Mouse (Mus musculus) adipose tissue, adult 10 weeks (tissue): ENCODE data around the gene Zfp174. TPM values are rescaled to one million over a fixed set of nuclear protein-coding genes. Genes with fewer than 3 reads are reported as not detected.

ENCODE experiments used
- polyA plus RNA-seq: library from polyadenylated mRNA; stranded (reverse); fragments of 350-450 nt; fragmentation: Illumina TruSeq; extraction: RNeasy Lipid Tissue Mini Kit (QIAGEN cat#74804); gene quantifications from one replicate; pipeline ENCODE4 v1.2.3, GENCODE M21; 2014; ENCODE audit warnings: low read depth, low replicate concordance

The Zfp174 gene
- polyA plus RNA-seq: 2.4 TPM

DNA sequence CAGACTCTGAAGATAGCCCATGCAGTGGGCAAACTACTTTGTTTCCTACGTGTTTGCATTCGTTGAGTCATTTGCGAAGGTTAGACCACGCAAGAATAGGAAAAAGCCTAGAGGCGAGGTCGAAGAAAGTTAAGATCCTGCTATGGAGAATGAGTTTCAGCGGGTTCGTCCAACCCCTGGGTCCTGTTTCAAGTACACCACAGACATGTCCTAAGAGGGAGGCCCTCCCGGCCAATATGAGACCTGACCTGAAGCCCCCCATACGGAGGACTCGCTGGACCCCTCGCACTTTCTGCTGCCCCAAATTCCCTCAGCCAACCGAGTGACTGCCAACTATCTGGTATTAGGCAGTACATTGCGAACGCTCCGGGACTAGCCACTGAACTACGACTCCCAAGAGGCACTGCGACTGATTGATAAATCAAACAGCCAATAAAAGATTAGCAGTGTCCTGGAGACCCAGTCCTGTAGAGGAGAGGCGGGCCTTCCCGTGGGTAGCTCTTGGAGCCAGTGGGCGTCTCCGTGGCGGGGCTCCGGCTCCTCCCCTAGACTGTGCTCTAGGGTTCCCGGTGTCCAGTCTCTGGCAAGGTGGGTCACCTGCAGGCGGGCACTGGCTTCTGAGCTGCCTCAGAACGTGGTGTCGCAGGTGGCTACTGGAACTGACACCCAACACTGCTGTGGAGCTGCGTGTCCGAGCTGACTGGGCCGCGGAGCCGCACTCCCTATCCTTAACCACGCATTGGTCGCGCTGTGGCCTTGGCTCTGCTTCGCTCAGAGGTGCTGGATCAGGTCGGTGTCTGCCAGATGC is at the start of gene Zfp174:
Gene Zfp174, plus strand, starts transcription at position 558 of the 808 bp plus-strand sequence.

DNA sequence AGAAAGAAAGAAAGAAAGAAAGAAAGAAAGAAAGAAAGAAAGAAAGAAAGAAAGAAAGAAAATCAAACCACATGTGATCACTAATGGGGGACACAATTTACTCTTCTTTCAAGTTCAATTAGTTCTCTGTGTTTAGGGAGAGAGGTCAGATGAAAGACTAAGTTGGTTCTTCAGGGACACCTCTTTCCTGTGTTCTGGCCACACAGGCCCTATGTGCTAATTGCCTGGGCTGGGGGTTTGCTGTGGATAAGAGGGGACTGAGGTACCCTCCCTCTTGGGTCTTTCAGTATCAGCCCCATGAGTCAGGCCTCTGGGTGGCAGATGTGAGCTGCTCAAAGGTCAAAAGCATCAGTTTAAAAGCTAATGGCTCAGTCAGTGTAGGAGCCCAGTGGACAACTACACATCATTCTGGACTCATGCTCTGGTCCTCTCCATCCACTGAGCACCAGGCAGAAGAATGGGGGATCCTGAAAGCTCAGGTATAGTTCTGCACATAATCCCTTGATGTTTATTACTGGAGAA is 16.4 kb upstream of the Zfp174 start, which contains the start of gene Olfr15:
Gene Olfr15, plus strand, starts transcription at position 291 of the 522 bp plus-strand sequence.

DNA sequence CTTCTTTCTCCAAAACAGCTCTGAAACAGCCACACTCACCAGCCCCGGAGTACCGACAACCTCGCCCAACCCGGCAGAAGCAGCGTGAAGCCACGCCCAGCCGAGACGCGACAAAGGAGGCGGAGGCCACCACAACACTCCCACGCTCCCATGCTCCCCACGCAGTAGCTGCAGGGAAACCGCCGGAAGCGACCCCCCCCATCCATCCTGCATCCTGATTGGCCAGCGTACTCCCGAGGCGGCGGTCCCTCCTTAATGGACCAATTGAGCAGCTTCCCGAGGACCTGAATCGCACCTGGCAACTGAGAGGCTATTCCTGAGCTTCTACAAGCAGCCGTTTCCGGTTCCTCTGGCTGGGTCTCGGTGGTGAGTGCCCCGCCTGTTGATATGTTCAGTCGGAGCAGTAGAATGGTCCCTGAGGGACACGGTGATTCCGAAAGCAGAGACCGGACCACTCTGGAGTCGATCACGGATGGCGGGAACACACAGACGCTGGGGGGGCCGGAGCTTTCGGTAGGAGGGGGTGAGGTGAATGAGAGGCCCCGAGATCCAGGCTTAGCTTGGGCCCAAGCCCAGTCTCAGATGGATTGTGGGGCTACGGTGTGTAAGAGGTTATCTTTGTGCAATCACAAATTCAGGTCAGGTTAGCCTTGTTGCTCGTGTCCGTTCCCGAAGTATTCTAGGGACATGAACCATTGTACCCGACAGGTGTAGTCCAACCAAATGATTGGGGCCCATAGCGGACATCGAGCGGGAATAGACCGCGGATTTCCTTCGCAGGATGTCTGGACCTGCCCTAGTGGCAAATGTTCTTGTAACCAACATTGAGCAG is 25.4 kb downstream of the Zfp174 start, which contains the start of gene Naa60:
Gene Naa60, plus strand, starts transcription at position 160 of the 832 bp plus-strand sequence.

DNA sequence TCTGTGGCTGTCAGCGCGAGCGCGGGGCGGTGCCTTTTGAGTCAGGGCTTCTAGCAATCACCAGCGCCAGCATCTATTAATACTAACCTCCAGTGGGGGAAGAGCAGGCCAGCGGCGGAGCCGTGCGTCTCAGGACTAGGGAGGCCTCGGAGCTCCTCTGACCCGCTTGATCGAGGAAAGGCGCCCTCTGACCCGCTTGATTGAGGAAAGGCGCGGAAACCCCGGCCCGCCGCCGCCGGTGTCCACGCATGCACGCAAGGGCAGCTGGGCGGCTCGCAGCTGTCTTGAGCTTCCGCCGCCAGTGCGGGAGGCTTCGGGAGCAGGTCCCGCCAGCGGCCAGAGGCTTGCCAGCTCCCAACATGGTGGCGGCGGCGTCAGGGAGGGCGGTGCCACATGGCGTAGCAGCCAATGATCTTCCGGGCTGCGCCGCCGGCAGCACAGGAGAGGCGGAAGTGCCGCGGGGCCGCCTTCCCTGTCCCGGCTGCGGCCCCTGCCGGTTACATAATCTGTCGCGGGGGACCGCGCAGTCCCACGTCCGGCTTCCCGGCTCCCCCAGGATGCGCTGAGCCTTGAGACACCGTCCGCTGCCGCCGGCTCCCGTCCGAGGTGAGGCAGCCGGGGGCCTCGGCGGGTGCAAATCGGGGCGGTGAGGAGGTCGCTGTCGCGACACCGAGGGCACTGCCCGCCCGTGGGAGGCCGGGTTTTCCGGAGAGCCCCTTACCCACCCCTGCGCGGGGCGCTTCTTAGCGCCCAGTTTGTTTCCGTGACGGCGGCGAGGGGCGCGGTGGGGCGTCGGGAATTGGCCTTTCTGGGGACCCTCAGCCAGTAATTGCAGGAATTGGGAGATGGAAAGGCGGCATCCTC is 37.4 kb downstream of the Zfp174 start, which contains the start of the genes Zfp597 and Gm20695:
Gene Zfp597, minus strand, starts transcription at position 361 of the 864 bp plus-strand sequence.
Gene Gm20695, plus strand, starts transcription at position 448 of the 864 bp plus-strand sequence.

Other genes with a start within 250 kb of the Zfp174 start
- gene Mefv, start 129.2 kb upstream of the Zfp174 start, polyA plus RNA-seq: 0.29 TPM
- gene Zfp263, start 103.2 kb upstream of the Zfp174 start, polyA plus RNA-seq: 24.0 TPM
- not detected for gene Olfr15, start 16.4 kb upstream of the Zfp174 start, polyA plus RNA-seq
- gene Naa60, start 25.1 kb downstream of the Zfp174 start, polyA plus RNA-seq: 62.5 TPM
- 7.1 TPM for gene Zfp597, start 37.3 kb downstream of the Zfp174 start, polyA plus RNA-seq
- gene Gm20695, start 37.4 kb downstream of the Zfp174 start, polyA plus RNA-seq: 2.1 TPM
- 16.2 TPM for gene 1700037C18Rik, start 61.4 kb downstream of the Zfp174 start, polyA plus RNA-seq
- gene Cluap1, start 61.5 kb downstream of the Zfp174 start, polyA plus RNA-seq: 15.9 TPM
- 0.55 TPM for gene Nlrc3, start 129.4 kb downstream of the Zfp174 start, polyA plus RNA-seq
- gene Slx4, start 156.5 kb downstream of the Zfp174 start, polyA plus RNA-seq: 20.5 TPM
- 0.89 TPM for gene Dnase1, start 189.7 kb downstream of the Zfp174 start, polyA plus RNA-seq
- 83.9 TPM for gene Trap1, start 230.6 kb downstream of the Zfp174 start, polyA plus RNA-seq